Mouse (Mus musculus) E14TG2a.4 (cell line): ENCODE data around the gene Ptprn2.
A peak's percentile ranks its signal among the peaks of the same experiment; 100 is the strongest.

Experiments used
- CTCF ChIP-seq: conservative IDR thresholded peaks from 2 replicates; pipeline ENCODE4 v1.5.1; 2014; ENCODE audit warnings: low read length
- POU5F1 ChIP-seq: IDR thresholded peaks from 2 replicates; pipeline ENCODE4 v1.6.1; 2014; ENCODE audit warnings: low read length, borderline replicate concordance

DNA sequence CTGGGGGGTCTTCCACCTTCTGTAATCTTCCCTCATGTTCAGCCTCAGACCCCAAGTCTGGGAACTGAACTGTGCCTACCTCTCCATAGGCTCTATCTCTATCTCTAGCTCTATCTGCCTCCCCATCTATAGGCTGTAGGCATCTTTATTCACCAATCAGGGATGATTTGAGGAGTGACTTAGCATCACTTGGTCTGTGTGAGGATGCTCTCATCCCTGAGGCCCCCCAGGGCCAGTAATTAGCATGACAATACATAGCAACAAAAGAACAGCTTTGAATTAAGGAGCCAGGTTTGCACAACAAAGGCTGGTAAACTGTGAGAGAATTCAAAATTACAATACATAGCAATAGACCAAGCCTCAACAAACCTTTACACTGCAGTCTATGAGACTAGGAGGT, 749.6 kb downstream of the Ptprn2 start:
- TF ChIP-seq CTCF (no peak), POU5F1 (peak; percentile 81)
